Mouse (Mus musculus) heart, embryonic 11.5 days (tissue): ENCODE measurements at regions not wholly inside any gene's neighbourhood (a gene's known extent, or its start where the extent isn't known, plus 50 kb on each side); places are given as distances from the start of the nearest gene placed in this dataset.

ENCODE experiments used
- ATAC-seq: fragments of 200-750 bp; cut with Nextera tagmentation; replicated peaks from 2 replicates; pipeline ENCODE4 v1.8.0; 2017; ENCODE audit warnings: moderate library complexity; ENCODE audit not compliant: insufficient number of reproducible peaks, low FRiP score, low TSS enrichment
- H3K27ac ChIP-seq: fragments of 300-500 bp; sonication (generic); 2 replicates; pipeline ENCODE4 v1.5.1; 2014; ENCODE audit warnings: mild to moderate bottlenecking, low read depth, low read length
- H3K27me3 ChIP-seq: fragments of 300-500 bp; sonication (generic); 2 replicates; pipeline ENCODE4 v1.6.1; 2014; ENCODE audit warnings: mild to moderate bottlenecking, low read length, mixed read lengths; ENCODE audit not compliant: control insufficient read depth, insufficient read depth
- H3K36me3 ChIP-seq: fragments of 300-500 bp; sonication (generic); 2 replicates; pipeline ENCODE4 v1.6.1; 2014; ENCODE audit warnings: mild to moderate bottlenecking, low read length, moderate library complexity, mixed read lengths; ENCODE audit not compliant: control insufficient read depth, insufficient read depth
- H3K4me1 ChIP-seq: fragments of 300-500 bp; sonication (generic); 2 replicates; pipeline ENCODE4 v1.6.1; 2014; ENCODE audit warnings: low read length; ENCODE audit not compliant: control insufficient read depth, insufficient read depth
- H3K4me2 ChIP-seq: fragments of 300-500 bp; sonication (generic); 2 replicates; pipeline ENCODE4 v1.6.1; 2014; ENCODE audit warnings: mild to moderate bottlenecking, moderate library complexity
- H3K4me3 ChIP-seq: fragments of 300-500 bp; sonication (generic); 2 replicates; pipeline ENCODE4 v1.5.1; 2014; ENCODE audit warnings: low read depth, low read length
- H3K9ac ChIP-seq: fragments of 300-500 bp; sonication (generic); 2 replicates; pipeline ENCODE4 v1.6.1; 2014; ENCODE audit warnings: mild to moderate bottlenecking, low read depth, low read length, moderate library complexity
- H3K9me3 ChIP-seq: fragments of 300-500 bp; sonication (generic); replicated peaks from 2 replicates; pipeline ENCODE4 v1.6.1; 2016; ENCODE audit warnings: low read length; ENCODE audit not compliant: control insufficient read depth
- WGBS: fragments of 180-500 bp; shearing (Covaris S2); extraction: QIAGEN DNeasy Blood & Tissue Kit; methylation state at CpG from one replicate; pipeline ENCODE4 v1.1.7; 2014; ENCODE audit not compliant: insufficient replicate concordance; 5-methylcytosine and 5-hydroxymethylcytosine counted together

GRCm38 (mm10) chr16:69991907-69992470, 128.4 kb upstream of the Speer2 start:
- Histone ChIP-seq H3K27me3 (no peaks in the 10 kb centered on the region), H3K9ac (no peak overlapping the region), H3K27ac (no peak overlapping the region), H3K4me1 (no peaks in the 10 kb centered on the region), H3K36me3 (no peaks in the 10 kb centered on the region), H3K4me2 (no peak overlapping the region), H3K9me3 (no peaks in the 10 kb centered on the region), H3K4me3 (no peak overlapping the region)
- 76% methylated on average over 3 of the region's 3 CpGs for WGBS
- ATAC-seq, result no peak

DNA sequence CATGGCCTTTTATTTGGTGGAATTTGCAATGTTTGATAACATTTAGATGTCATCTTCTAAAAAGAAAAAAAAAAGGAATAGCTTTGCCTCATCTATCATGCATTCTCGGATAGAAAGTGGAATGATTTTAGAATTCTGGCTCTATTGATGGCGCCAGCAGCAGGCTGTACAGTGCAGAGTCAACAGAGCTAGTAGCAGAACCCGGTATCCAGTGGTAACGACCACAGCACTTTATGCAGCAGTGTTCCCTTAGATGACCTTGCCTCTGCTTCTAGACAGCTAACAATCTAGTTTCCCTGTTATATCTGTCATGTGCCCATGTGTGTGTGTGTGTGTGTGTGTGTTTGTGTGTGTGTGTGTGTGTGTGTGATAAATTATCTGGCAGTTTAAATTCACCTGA, 129.2 kb upstream of the Speer2 start:
- 73% methylated on average over 4 of the region's 4 CpGs for WGBS
- Histone ChIP-seq H3K4me2 (no peak overlapping the region), H3K4me1 (no peaks in the 10 kb centered on the region), H3K9me3 (no peaks in the 10 kb centered on the region), H3K27me3 (no peaks in the 10 kb centered on the region), H3K27ac (no peak overlapping the region), H3K36me3 (no peaks in the 10 kb centered on the region), H3K9ac (no peak overlapping the region), H3K4me3 (no peak overlapping the region)
- ATAC-seq, result no peak

- H3K9me3 ChIP-seq, result no peaks in the 10 kb centered on the region
- no peak overlapping the region for H3K4me3 ChIP-seq
- H3K27ac ChIP-seq, result no peak overlapping the region
- WGBS, result 79% methylated on average over 2 of the region's 2 CpGs
- no peak overlapping the region for H3K9ac ChIP-seq
- no peaks in the 10 kb centered on the region for H3K4me1 ChIP-seq
- H3K36me3 ChIP-seq, result no peaks in the 10 kb centered on the region
- no peak overlapping the region for H3K4me2 ChIP-seq
- no peaks in the 10 kb centered on the region for H3K27me3 ChIP-seq
- no peak for ATAC-seq
Observed at GRCm38 (mm10) chr16:70006863-70007262, 143.3 kb upstream of the Speer2 start.

DNA sequence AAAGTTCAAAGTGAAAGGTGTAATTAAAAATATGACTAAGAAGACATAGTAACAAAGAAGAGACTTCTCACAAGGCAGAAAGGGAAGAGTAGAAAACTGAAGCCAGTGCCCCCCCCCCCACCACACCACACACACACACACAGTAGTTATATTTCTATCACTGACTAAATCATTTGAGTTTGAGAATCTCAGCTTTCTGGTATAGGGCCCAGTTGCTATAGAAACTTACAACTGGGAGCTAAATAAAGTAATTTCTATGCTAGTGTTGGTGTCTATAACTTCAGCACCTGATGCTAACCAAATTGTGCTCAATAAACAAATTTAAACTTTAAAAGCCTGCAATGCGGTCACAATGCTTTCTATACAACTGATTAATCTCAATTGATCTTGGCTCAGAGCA, 153.4 kb upstream of the Speer2 start:
- H3K4me1 ChIP-seq, result no peaks in the 10 kb centered on the region
- H3K27ac ChIP-seq, result no peak overlapping the region
- no peak for ATAC-seq
- H3K9ac ChIP-seq, result no peak overlapping the region
- no peak overlapping the region for H3K4me2 ChIP-seq
- no peaks in the 10 kb centered on the region for H3K9me3 ChIP-seq
- no peaks in the 10 kb centered on the region for H3K27me3 ChIP-seq
- 72% methylated on average over 1 of the region's 1 CpGs for WGBS
- H3K36me3 ChIP-seq, result no peaks in the 10 kb centered on the region
- H3K4me3 ChIP-seq, result no peak overlapping the region

DNA sequence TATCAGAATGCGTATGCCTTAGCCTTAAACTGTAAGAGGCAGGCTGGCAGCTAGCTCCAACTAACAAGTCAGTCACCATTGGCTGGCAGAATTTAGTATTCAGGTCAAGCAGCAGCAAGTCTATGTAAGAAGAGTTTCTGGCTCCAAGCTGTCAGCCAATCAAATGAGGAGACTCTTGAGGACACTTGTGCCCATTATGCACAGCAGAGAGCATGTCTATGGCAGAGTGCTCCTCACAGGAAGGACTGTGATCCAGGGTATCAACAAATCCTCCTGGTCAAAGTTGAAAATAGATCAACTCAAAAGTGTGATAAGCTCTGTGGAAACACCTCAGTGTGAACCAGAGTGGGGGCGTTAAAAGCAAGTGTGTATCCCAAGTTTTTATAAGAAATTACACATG, 156.0 kb upstream of the Speer2 start:
- no peaks in the 10 kb centered on the region for H3K9me3 ChIP-seq
- no peaks in the 10 kb centered on the region for H3K4me1 ChIP-seq
- WGBS, result 88% methylated on average over 2 of the region's 2 CpGs
- no peak overlapping the region for H3K4me2 ChIP-seq
- H3K4me3 ChIP-seq, result no peak overlapping the region
- H3K36me3 ChIP-seq, result no peaks in the 10 kb centered on the region
- ATAC-seq, result no peak
- H3K27ac ChIP-seq, result no peak overlapping the region
- no peaks in the 10 kb centered on the region for H3K27me3 ChIP-seq
- no peak overlapping the region for H3K9ac ChIP-seq

GRCm38 (mm10) chr16:70021436-70021835, 157.9 kb upstream of the Speer2 start:
- 81% methylated on average over 7 of the region's 7 CpGs for WGBS
- no peak overlapping the region for H3K4me2 ChIP-seq

GRCm38 (mm10) chr16:70028649-70029048, 165.1 kb upstream of the Speer2 start:
- Histone ChIP-seq H3K4me1 (no peaks in the 10 kb centered on the region), H3K4me3 (no peak overlapping the region), H3K4me2 (no peak overlapping the region), H3K27ac (no peak overlapping the region), H3K27me3 (no peaks in the 10 kb centered on the region), H3K36me3 (no peaks in the 10 kb centered on the region), H3K9ac (no peak overlapping the region), H3K9me3 (no peaks in the 10 kb centered on the region)
- ATAC-seq, result no peak
- 75% methylated on average over 13 of the region's 13 CpGs for WGBS

More at GRCm38 (mm10) chr16:70021436-70021835, 157.9 kb upstream of the Speer2 start:
- Histone ChIP-seq H3K27me3 (no peaks in the 10 kb centered on the region), H3K9me3 (no peaks in the 10 kb centered on the region), H3K27ac (no peak overlapping the region), H3K4me3 (no peak overlapping the region), H3K36me3 (no peaks in the 10 kb centered on the region), H3K4me1 (no peaks in the 10 kb centered on the region), H3K9ac (no peak overlapping the region)
- ATAC-seq, result no peak

- H3K9ac ChIP-seq, result no peak overlapping the region
- no peak overlapping the region for H3K4me3 ChIP-seq
- no peak for ATAC-seq
- H3K36me3 ChIP-seq, result no peaks in the 10 kb centered on the region
- H3K27me3 ChIP-seq, result no peaks in the 10 kb centered on the region
- H3K4me1 ChIP-seq, result no peaks in the 10 kb centered on the region
- no peaks in the 10 kb centered on the region for H3K9me3 ChIP-seq
- H3K27ac ChIP-seq, result no peak overlapping the region
- no peak overlapping the region for H3K4me2 ChIP-seq
Observed at GRCm38 (mm10) chr16:70045547-70045946, 182.0 kb upstream of the Speer2 start.

DNA sequence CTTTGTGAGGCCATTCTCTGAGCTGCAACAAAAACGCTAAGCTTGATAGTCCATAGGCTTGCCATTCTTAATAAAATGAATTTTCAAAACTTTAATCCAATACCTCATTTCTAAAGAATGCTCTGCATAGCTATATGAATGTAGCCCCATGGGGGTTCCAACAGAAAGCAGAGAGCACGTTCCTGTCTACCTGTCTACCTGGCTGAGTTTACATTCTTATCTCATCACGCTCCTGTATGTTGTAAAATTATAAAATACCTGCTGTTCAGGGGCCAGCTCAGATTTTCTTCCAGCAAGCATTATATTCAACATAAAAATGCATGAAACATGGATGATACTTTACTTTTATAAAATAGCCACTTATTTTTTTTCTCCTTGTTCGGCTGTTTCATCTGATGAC, 182.5 kb upstream of the Speer2 start:
- Histone ChIP-seq H3K27ac (no peak overlapping the region), H3K27me3 (no peaks in the 10 kb centered on the region), H3K4me1 (no peaks in the 10 kb centered on the region), H3K9ac (no peak overlapping the region), H3K4me3 (no peak overlapping the region), H3K4me2 (no peak overlapping the region), H3K9me3 (no peaks in the 10 kb centered on the region), H3K36me3 (no peaks in the 10 kb centered on the region)
- no peak for ATAC-seq
- 67% methylated on average over 4 of the region's 4 CpGs for whole genome bisulfite sequencing
